Mouse (Mus musculus): Measurements from ENCODE around the gene Rpl29. TPM values are rescaled to one million over a fixed set of nuclear protein-coding genes. Genes with fewer than 3 reads are reported as not detected.
A peak's percentile ranks its signal among the peaks of the same experiment; 100 is the strongest.

Rpl29 gene
- polyA plus RNA-seq, 1 experiment from 2014 or later: 977 TPM

DNA sequence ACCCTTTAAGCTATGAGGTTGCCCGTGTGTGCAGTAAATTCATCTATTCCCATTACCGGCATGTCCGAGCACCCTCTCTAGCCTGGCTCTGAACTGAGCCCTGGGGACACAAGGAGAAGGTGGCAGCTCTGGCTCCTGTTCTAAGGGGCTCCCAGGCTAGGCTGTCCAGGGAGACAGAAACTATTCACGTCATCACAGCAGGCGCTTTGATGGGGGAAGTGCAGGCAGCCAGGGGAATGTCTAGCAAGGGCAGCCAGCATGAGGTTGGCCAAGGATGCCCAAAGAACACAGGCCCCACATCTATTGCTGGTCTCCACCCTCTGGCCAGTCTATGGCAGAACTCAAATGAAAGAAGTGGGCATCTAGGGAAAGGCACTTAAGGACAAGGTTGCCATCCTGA, 28.7 kb downstream of the Rpl29 start:
- Histone ChIP-seq H3K4me2 (ENCODE audit: low read depth, low read length) (no peak overlapping the region), H3K4me1 (replicated peaks; ENCODE audit: control insufficient read depth, insufficient read depth, low read length) (peaks cover 31% of the 10 kb centered on the region), H3K27me3 (ENCODE audit: control insufficient read depth, insufficient read depth, low read depth, low read length) (no peaks in the 10 kb centered on the region), H3K27ac (ENCODE audit: low read length) (no peak overlapping the region), H3K9ac (ENCODE audit: low read length) (no peak overlapping the region), H3K4me3 (ENCODE audit: low read length) (no peak overlapping the region), H3K9me3 (ENCODE audit: control insufficient read depth, low read length) (no peaks in the 10 kb centered on the region), H3K36me3 (ENCODE audit: control insufficient read depth, insufficient read depth, low read length) (peaks cover 6% of the 10 kb centered on the region)
- 74% methylated on average over 5 of the region's 5 CpGs for WGBS
- no peak for ATAC-seq (ENCODE audit: low read depth)

- Histone ChIP-seq H3K27ac (ENCODE audit: low read length) (no peak overlapping the region), H3K9ac (ENCODE audit: low read length) (no peak overlapping the region), H3K36me3 (ENCODE audit: control insufficient read depth, insufficient read depth, low read length) (peaks cover 9% of the 10 kb centered on the region), H3K9me3 (ENCODE audit: control insufficient read depth, low read length) (no peaks in the 10 kb centered on the region), H3K4me3 (ENCODE audit: low read length) (no peak overlapping the region), H3K4me1 (replicated peaks; ENCODE audit: control insufficient read depth, insufficient read depth, low read length) (peaks cover 26% of the 10 kb centered on the region), H3K4me2 (ENCODE audit: low read depth, low read length) (no peak overlapping the region), H3K27me3 (ENCODE audit: control insufficient read depth, insufficient read depth, low read depth, low read length) (no peaks in the 10 kb centered on the region)
- no peak for ATAC-seq (ENCODE audit: low read depth)
- WGBS: 70% methylated on average over 15 of the region's 15 CpGs
Observed at GRCm38 (mm10) chr9:106459946-106460345, 30.7 kb downstream of the Rpl29 start.

DNA sequence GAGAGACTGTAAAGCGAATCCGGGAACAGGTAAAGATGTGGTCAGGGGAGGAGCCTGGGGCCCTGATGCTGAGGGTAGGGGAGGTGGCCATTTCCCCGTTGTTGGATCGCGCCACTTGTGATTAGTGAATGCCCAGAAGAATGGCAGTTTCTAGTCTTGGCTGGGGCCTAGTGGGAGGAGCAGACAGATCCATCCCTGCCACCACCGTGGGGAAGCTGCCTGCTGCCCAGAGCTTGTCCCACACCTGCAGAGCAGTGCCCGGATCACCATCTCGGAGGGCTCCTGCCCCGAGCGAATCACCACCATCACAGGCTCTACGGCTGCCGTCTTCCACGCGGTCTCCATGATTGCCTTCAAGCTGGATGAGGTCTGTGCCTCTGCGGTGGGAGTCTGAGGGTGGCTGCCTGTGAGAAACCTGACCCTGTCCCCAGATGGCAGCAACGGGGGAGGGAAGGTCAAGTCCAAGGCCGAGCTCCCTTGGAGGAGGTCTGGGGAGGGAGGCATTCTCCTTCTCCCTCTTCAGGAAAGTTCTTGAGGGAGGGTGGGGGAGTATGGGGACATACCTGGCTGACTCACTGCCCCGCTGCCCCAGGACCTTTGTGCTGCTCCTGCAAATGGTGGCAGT, 31.3 kb downstream of the Rpl29 start:
- Histone ChIP-seq H3K36me3 (ENCODE audit: control insufficient read depth, insufficient read depth, low read length) (peaks cover 9% of the 10 kb centered on the region), H3K27ac (ENCODE audit: low read length) (no peak overlapping the region), H3K27me3 (ENCODE audit: control insufficient read depth, insufficient read depth, low read depth, low read length) (no peaks in the 10 kb centered on the region), H3K4me1 (replicated peaks; ENCODE audit: control insufficient read depth, insufficient read depth, low read length) (peaks cover 24% of the 10 kb centered on the region), H3K9ac (ENCODE audit: low read length) (no peak overlapping the region), H3K4me2 (ENCODE audit: low read depth, low read length) (no peak overlapping the region), H3K4me3 (ENCODE audit: low read length) (no peak overlapping the region), H3K9me3 (ENCODE audit: control insufficient read depth, low read length) (no peaks in the 10 kb centered on the region)
- ATAC-seq (ENCODE audit: low read depth): no peak
- 74% methylated on average over 18 of the region's 18 CpGs for WGBS

GRCm38 (mm10) chr9:106461026-106461415, 31.8 kb downstream of the Rpl29 start:
- no peak for ATAC-seq (ENCODE audit: low read depth)
- peaks cover 9% of the 10 kb centered on the region for H3K36me3 ChIP-seq (ENCODE audit: control insufficient read depth, insufficient read depth, low read length)
- H3K27me3 ChIP-seq (ENCODE audit: control insufficient read depth, insufficient read depth, low read depth, low read length): no peaks in the 10 kb centered on the region
- H3K9ac ChIP-seq (ENCODE audit: low read length): no peak overlapping the region
- no peak overlapping the region for H3K27ac ChIP-seq (ENCODE audit: low read length)
- peaks cover 21% of the 10 kb centered on the region for H3K4me1 ChIP-seq (replicated peaks; ENCODE audit: control insufficient read depth, insufficient read depth, low read length)
- no peak overlapping the region for H3K4me3 ChIP-seq (ENCODE audit: low read length)
- WGBS: 82% methylated on average over 9 of the region's 9 CpGs
- no peak overlapping the region for H3K4me2 ChIP-seq (ENCODE audit: low read depth, low read length)
- no peaks in the 10 kb centered on the region for H3K9me3 ChIP-seq (ENCODE audit: control insufficient read depth, low read length)

- H3K4me1 ChIP-seq (replicated peaks; ENCODE audit: control insufficient read depth, insufficient read depth, low read length): peaks cover 13% of the 10 kb centered on the region
- WGBS: 76% methylated on average over 16 of the region's 16 CpGs
- H3K27ac ChIP-seq (ENCODE audit: low read length): no peak overlapping the region
- H3K4me3 ChIP-seq (ENCODE audit: low read length): no peak overlapping the region
- H3K27me3 ChIP-seq (ENCODE audit: control insufficient read depth, insufficient read depth, low read depth, low read length): no peaks in the 10 kb centered on the region
- no peak overlapping the region for H3K4me2 ChIP-seq (ENCODE audit: low read depth, low read length)
- peaks cover 9% of the 10 kb centered on the region for H3K36me3 ChIP-seq (ENCODE audit: control insufficient read depth, insufficient read depth, low read length)
- H3K9me3 ChIP-seq (ENCODE audit: control insufficient read depth, low read length): no peaks in the 10 kb centered on the region
- no peak for ATAC-seq (ENCODE audit: low read depth)
- H3K9ac ChIP-seq (ENCODE audit: low read length): no peak overlapping the region
Observed at GRCm38 (mm10) chr9:106461641-106462429, 32.6 kb downstream of the Rpl29 start.

DNA sequence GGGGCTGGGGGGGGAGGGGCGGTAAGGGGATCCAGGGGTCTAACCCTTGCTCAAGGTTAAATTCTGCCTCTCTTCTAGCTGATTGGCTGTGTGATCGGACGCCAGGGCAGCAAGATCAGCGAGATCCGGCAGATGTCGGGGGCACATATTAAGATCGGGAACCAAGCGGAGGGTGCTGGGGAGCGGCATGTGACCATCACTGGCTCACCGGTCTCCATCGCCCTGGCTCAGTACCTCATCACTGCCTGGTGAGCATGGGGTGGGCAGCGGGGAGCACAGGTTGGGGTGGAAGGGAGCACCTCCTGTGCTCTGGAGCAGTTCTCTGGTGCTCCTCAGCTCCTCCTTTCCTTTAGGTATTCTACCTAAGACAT, 33.2 kb downstream of the Rpl29 start:
- no peak overlapping the region for H3K27ac ChIP-seq (ENCODE audit: low read length)
- H3K9me3 ChIP-seq (ENCODE audit: control insufficient read depth, low read length): no peaks in the 10 kb centered on the region
- no peak for ATAC-seq (ENCODE audit: low read depth)
- H3K27me3 ChIP-seq (ENCODE audit: control insufficient read depth, insufficient read depth, low read depth, low read length): no peaks in the 10 kb centered on the region
- no peak overlapping the region for H3K9ac ChIP-seq (ENCODE audit: low read length)
- WGBS: 94% methylated on average over 12 of the region's 12 CpGs
- H3K4me2 ChIP-seq (ENCODE audit: low read depth, low read length): no peak overlapping the region
- H3K36me3 ChIP-seq (ENCODE audit: control insufficient read depth, insufficient read depth, low read length): peaks cover 9% of the 10 kb centered on the region
- H3K4me3 ChIP-seq (ENCODE audit: low read length): no peak overlapping the region
- H3K4me1 ChIP-seq (replicated peaks; ENCODE audit: control insufficient read depth, insufficient read depth, low read length): peaks cover 9% of the 10 kb centered on the region

DNA sequence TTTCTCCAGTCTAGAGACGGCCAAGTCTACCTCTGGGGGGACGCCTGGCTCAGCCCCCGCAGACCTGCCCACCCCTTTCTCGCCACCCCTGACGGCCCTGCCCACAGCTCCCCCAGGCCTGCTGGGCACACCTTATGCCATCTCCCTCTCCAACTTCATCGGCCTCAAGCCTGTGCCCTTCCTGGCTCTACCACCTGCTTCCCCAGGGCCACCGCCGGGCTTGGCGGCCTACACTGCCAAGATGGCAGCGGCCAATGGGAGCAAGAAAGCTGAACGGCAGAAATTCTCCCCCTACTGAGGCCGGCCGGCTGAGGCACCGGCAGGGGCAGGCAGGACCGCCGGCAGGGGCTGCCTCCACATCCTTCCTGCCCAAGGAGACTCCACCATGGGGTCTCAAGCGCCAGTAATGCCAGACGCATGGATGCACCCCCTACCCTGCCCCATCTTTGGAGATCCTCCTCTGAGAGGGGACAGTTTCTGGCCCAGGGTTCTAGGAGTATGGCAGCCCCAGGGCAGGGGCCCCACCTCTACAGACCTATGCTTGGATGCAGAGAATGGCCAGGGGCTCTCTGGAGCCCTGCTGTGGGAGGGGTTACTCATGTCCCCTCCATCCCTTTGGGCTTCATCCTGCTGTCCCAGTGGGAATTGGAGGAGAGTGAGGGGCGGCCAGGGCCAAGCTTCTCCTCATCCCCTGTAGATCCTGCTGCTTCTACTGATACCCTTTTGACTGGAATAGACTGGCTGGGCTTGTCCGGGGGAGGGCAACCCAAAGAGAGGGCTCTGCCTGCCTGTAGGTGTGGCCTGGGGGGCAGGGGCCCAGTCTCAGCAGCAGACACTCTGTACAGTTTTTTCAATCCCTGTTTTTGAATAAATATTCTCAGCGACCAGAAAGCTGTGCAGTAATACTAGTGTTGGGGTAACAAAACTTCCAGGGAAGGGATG, 34.1 kb downstream of the Rpl29 start:
- 78% methylated on average over 21 of the region's 21 CpGs for WGBS
- H3K36me3 ChIP-seq (ENCODE audit: control insufficient read depth, insufficient read depth, low read length): peaks cover 9% of the 10 kb centered on the region
- H3K9me3 ChIP-seq (ENCODE audit: control insufficient read depth, low read length): no peaks in the 10 kb centered on the region
- no peaks in the 10 kb centered on the region for H3K27me3 ChIP-seq (ENCODE audit: control insufficient read depth, insufficient read depth, low read depth, low read length)
- H3K4me1 ChIP-seq (replicated peaks; ENCODE audit: control insufficient read depth, insufficient read depth, low read length): peaks cover 9% of the 10 kb centered on the region
- H3K4me3 ChIP-seq (ENCODE audit: low read length): no peak overlapping the region
- H3K4me2 ChIP-seq (ENCODE audit: low read depth, low read length): no peak overlapping the region
- H3K27ac ChIP-seq (ENCODE audit: low read length): no peak overlapping the region
- no peak overlapping the region for H3K9ac ChIP-seq (ENCODE audit: low read length)
- ATAC-seq (ENCODE audit: low read depth): no peak

- H3K4me3 ChIP-seq (ENCODE audit: low read length): peak overlapping the region; percentile 58
- H3K36me3 ChIP-seq (ENCODE audit: control insufficient read depth, insufficient read depth, low read length): peaks cover 9% of the 10 kb centered on the region
- peaks cover 9% of the 10 kb centered on the region for H3K4me1 ChIP-seq (replicated peaks; ENCODE audit: control insufficient read depth, insufficient read depth, low read length)
- no peaks in the 10 kb centered on the region for H3K27me3 ChIP-seq (ENCODE audit: control insufficient read depth, insufficient read depth, low read depth, low read length)
- no peaks in the 10 kb centered on the region for H3K9me3 ChIP-seq (ENCODE audit: control insufficient read depth, low read length)
- no peak overlapping the region for H3K27ac ChIP-seq (ENCODE audit: low read length)
- peak overlapping the region; percentile 69 for H3K9ac ChIP-seq (ENCODE audit: low read length)
- WGBS: 3% methylated on average over 93 of the region's 99 CpGs
- H3K4me2 ChIP-seq (ENCODE audit: low read depth, low read length): peak overlapping the region; percentile 100
- ATAC-seq (ENCODE audit: low read depth): peak; percentile 80
Observed at GRCm38 (mm10) chr9:106464751-106465541, 35.7 kb downstream of the Rpl29 start.
